ENCODE assay signal across 27 mouse cellular contexts in the genomic region with DNA sequence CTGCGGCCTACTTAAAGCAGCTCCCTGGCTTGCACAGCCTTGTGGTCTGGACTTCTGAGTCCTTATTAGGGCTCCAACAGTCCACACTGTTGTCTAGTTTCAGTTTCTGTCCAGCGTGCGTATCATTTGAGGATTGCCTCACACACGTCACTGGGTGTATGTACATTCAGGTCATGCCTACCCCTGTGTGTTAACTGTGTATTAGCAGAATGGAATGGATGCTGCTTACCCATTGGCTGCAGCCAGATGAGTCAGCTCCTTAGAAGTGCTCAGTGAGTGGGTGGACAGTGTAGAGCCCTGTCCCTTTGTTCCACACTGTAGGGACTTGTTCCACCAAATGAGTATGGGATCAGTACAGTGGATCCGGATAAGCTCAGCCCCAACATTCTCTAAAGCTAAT. TPM values are rescaled to one million over a fixed set of nuclear protein-coding genes. Genes with fewer than 3 reads are reported as not detected.
DNase-seq lines count a peak whose midpoint lies in the region; ATAC-seq and TF ChIP-seq lines count a peak whose summit lies in the region.
"Had no signal": no experiment of that assay in that cellular context is flagged by ENCODE, and none has a peak within 500 bp of the region (broad histone marks: within the 10 kb centered on the region; RNA-seq: fewer than 3 reads in every experiment).

No protein-coding gene starts in this region.

- H3K4me3 ChIP-seq in MEL (ENCODE audit: control insufficient read depth in 1 of 2, insufficient read depth in 1 of 2, low read depth in 2 of 2, low read length in 2 of 2) = no peak overlapping the region
- H3K4me3 ChIP-seq in embryonic fibroblast, embryonic 13.5 days (ENCODE audit: insufficient read depth, low read length) = no peak overlapping the region
- no peak overlapping the region for H3K4me3 ChIP-seq in heart, embryonic 11.5 days (ENCODE audit: low read depth, low read length)
- H3K4me3 ChIP-seq: forebrain, embryonic 12.5 days; heart, embryonic 13.5 days; kidney, embryonic 15.5 days; liver, embryonic 13.5 days; midbrain, embryonic 13.5 days had no signal

- TF ChIP-seq EP300 in MEL (IDR thresholded peaks at IDR 0.05; ENCODE audit: low read depth in 1 of 2, low read length in 2 of 2) = no peak

- peaks cover 25% of the 10 kb centered on the region for H3K79me2 ChIP-seq in MEL (ENCODE audit: control insufficient read depth, insufficient read depth, low read length, poor library complexity)

- no peaks in the 10 kb centered on the region for H3K9me3 ChIP-seq in MEL (replicated peaks; ENCODE audit: insufficient read depth, low read length)
- no peaks in the 10 kb centered on the region for H3K9me3 ChIP-seq in heart, embryonic 11.5 days (replicated peaks; ENCODE audit: control insufficient read depth, low read length)
- H3K9me3 ChIP-seq: forebrain, embryonic 12.5 days; heart, embryonic 13.5 days; kidney, embryonic 15.5 days; liver, embryonic 13.5 days; midbrain, embryonic 13.5 days had no signal

- WGBS in heart, embryonic 11.5 days (ENCODE audit: insufficient replicate concordance) = 86% methylated on average over 5 of the region's 5 CpGs

- DNase-seq in 3T3-L1 (ENCODE audit: low read depth, low spot score) (peak; percentile 57), MEL (ENCODE audit: low read depth, low spot score) (no peak)
- DNase-seq in layer of hippocampus, postnatal 36 days = no peak
- DNase-seq in urinary bladder, postnatal 14 days (ENCODE audit: low spot score) = no peak
- DNase-seq: adrenal gland, postnatal 14 days; B cell, adult 2 months; cerebellum, adult 18-20 months; cerebellum, postnatal 10 days; gastrocnemius, postnatal 14 days; heart, adult 18-20 months; heart, postnatal 10 days; kidney, adult 18-20 months; liver, embryonic 13.5 days; lung, adult 18-20 months; lung, postnatal 10 days; right cerebral cortex, adult 18-20 months; spleen, adult 18-20 months; thymus, postnatal 14 days had no signal

- TF ChIP-seq POLR2A in MEL (IDR thresholded peaks at IDR 0.05; ENCODE audit: control insufficient read depth in 1 of 2, insufficient read depth in 1 of 2, low read depth in 1 of 2, low read length in 2 of 2, poor library complexity in 1 of 2) = no peak
- TF ChIP-seq POLR2A in embryonic fibroblast, embryonic 13.5 days (IDR thresholded peaks at IDR 0.05; ENCODE audit: low read depth, low read length) = no peak

- H3K4me1 ChIP-seq in MEL (ENCODE audit: control insufficient read depth in 1 of 2, insufficient read depth in 2 of 2, low read length in 2 of 2) = peaks cover 7 to 31% of the 10 kb centered on the region in 2 experiments; a peak in 3 of 4 replicates
- peaks cover 16% of the 10 kb centered on the region for H3K4me1 ChIP-seq in embryonic fibroblast, embryonic 13.5 days (ENCODE audit: control insufficient read depth, insufficient read depth, low read length)
- peaks cover 18% of the 10 kb centered on the region for H3K4me1 ChIP-seq in heart, embryonic 11.5 days (ENCODE audit: control insufficient read depth, insufficient read depth, low read length)

- H3K27ac ChIP-seq in MEL (ENCODE audit: control insufficient read depth, low read depth, low read length) = no peak overlapping the region
- H3K27ac ChIP-seq in embryonic fibroblast, embryonic 13.5 days (ENCODE audit: insufficient read depth, low read length) = peak overlapping the region; percentile 35; the same call in 1 of the 2 replicates
- H3K27ac ChIP-seq in heart, embryonic 11.5 days (ENCODE audit: low read depth, low read length) = no peak overlapping the region
- H3K27ac ChIP-seq: forebrain, embryonic 12.5 days; heart, embryonic 13.5 days; kidney, embryonic 15.5 days; liver, embryonic 13.5 days; midbrain, embryonic 13.5 days had no signal

- TF ChIP-seq RAD21 in MEL (IDR thresholded peaks at IDR 0.05; ENCODE audit: low read depth, low read length) = no peak

- H3K27me3 ChIP-seq in MEL (ENCODE audit: control insufficient read depth in 1 of 2, insufficient read depth in 2 of 2, low read length in 2 of 2) = no peaks in the 10 kb centered on the region
- no peaks in the 10 kb centered on the region for H3K27me3 ChIP-seq in heart, embryonic 11.5 days (ENCODE audit: control insufficient read depth, insufficient read depth, low read length)
- H3K27me3 ChIP-seq: CH12.LX; forebrain, embryonic 12.5 days; heart, embryonic 13.5 days; kidney, embryonic 15.5 days; liver, embryonic 13.5 days; midbrain, embryonic 13.5 days had no signal

- no peak overlapping the region for H3K9ac ChIP-seq in MEL (ENCODE audit: control insufficient read depth, low read depth, low read length, poor library complexity, severe bottlenecking)
- no peak overlapping the region for H3K9ac ChIP-seq in heart, embryonic 11.5 days (ENCODE audit: low read depth, low read length)
- H3K9ac ChIP-seq: forebrain, embryonic 12.5 days; heart, embryonic 13.5 days; kidney, embryonic 15.5 days; liver, embryonic 13.5 days; midbrain, embryonic 13.5 days had no signal

- ATAC-seq in monocyte, adult 5-6 weeks (replicated peaks; ENCODE audit: insufficient number of reproducible peaks, low FRiP score, low TSS enrichment, poor library complexity, severe bottlenecking) = 0 out of 2 replicates have a peak, but pooled peaks have one; percentile 2
- ATAC-seq in heart, embryonic 11.5 days (replicated peaks; ENCODE audit: insufficient number of reproducible peaks, low FRiP score, low TSS enrichment) = no peak
- ATAC-seq: hindbrain, embryonic 16.5 days; midbrain, embryonic 13.5 days had no signal

- H3K36me3 ChIP-seq in MEL (ENCODE audit: control insufficient read depth in 1 of 2, insufficient read depth in 2 of 2, low read length in 2 of 2) = peaks cover 4 to 21% of the 10 kb centered on the region in 2 experiments
- H3K36me3 ChIP-seq in heart, embryonic 11.5 days (ENCODE audit: control insufficient read depth, insufficient read depth, low read length) = peaks cover 11% of the 10 kb centered on the region

- no peak for TF ChIP-seq CTCF in MEL (IDR thresholded peaks at IDR 0.05 in 2 of 3, conservative IDR thresholded peaks at IDR 0.05 in 1 of 3; ENCODE audit: control insufficient read depth in 1 of 3, insufficient read depth in 1 of 3, low read depth in 2 of 3, low read length in 3 of 3, poor library complexity in 1 of 3, severe bottlenecking in 1 of 3)
- no peak for TF ChIP-seq CTCF in embryonic fibroblast, embryonic 13.5 days (IDR thresholded peaks at IDR 0.05; ENCODE audit: borderline replicate concordance, insufficient read depth, low read length)

- H3K4me2 ChIP-seq in heart, embryonic 11.5 days = no peak overlapping the region
- H3K4me2 ChIP-seq: forebrain, embryonic 12.5 days; heart, embryonic 13.5 days; kidney, embryonic 15.5 days; liver, embryonic 13.5 days; midbrain, embryonic 13.5 days had no signal

TF ChIP-seq in MEL, 35 proteins besides CTCF, POLR2A, EP300 and RAD21 (continues in another document):
- TF ChIP-seq KAT2A (conservative IDR thresholded peaks at IDR 0.05; ENCODE audit: low read depth, low read length) (no peak), POLR2AphosphoS5 (IDR thresholded peaks at IDR 0.05; ENCODE audit: borderline replicate concordance, low read depth, low read length) (no peak), TAL1 (IDR thresholded peaks at IDR 0.05; ENCODE audit: low read length) (peak; percentile 4; the same call in 1 of the 2 replicates)

RNA-seq across cellular contexts. Expression of a gene that starts 3.6 kb away (rescaled TPM):
- total RNA-seq in MEL (2012; rRNA removed) = 591 and 659 TPM in 2 replicates
- 100 to 1,000 TPM in 1 of 2 experiments, not detected in 1; 531 TPM for polyA plus RNA-seq in MEL (2012; ENCODE audit: insufficient read depth in 1 of 2, insufficient read length in 2 of 2, low read depth in 1 of 2, low replicate concordance in 2 of 2, missing spikeins in 1 of 2)
- polyA plus RNA-seq in embryonic fibroblast, embryonic 13.5 days (2011; ENCODE audit: insufficient read length, low read depth, missing spikeins) = 89.1 and 93.5 TPM in 2 replicates
- 73.4 to 154 TPM (median 84.8 TPM) in 3 replicates for total RNA-seq in monocyte, adult 5-6 weeks (2017)
- total RNA-seq in layer of hippocampus, postnatal 36 days (2021) = 10 to 100 TPM; 20.2 to 24.0 TPM
- polyA plus RNA-seq in heart, embryonic 11.5 days (2014; fragmentation: Nextera tagmentation; extraction: Ambion mirVana) = 141 and 156 TPM in 2 replicates

RNA-seq across cellular contexts. Expression of a gene that starts 26.6 kb away (rescaled TPM):
- total RNA-seq in MEL (2012; rRNA removed) = 289 and 322 TPM in 2 replicates
- 100 to 1,000 TPM; 764 to 827 TPM for polyA plus RNA-seq in MEL (2012; ENCODE audit: insufficient read depth in 1 of 2, insufficient read length in 2 of 2, low read depth in 1 of 2, low replicate concordance in 2 of 2, missing spikeins in 1 of 2)
- 227 and 248 TPM in 2 replicates for polyA plus RNA-seq in embryonic fibroblast, embryonic 13.5 days (2011; ENCODE audit: insufficient read length, low read depth, missing spikeins)
- total RNA-seq in monocyte, adult 5-6 weeks (2017) = 151 to 190 TPM (median 176 TPM) in 3 replicates
- 100 to 1,000 TPM; 145 to 156 TPM for total RNA-seq in layer of hippocampus, postnatal 36 days (2021)
- polyA plus RNA-seq in heart, embryonic 11.5 days (2014; fragmentation: Nextera tagmentation; extraction: Ambion mirVana) = 94.2 and 108 TPM in 2 replicates

RNA-seq across cellular contexts. Expression of a gene that starts 28.2 kb away (rescaled TPM):
- 36.0 and 58.2 TPM in 2 replicates for total RNA-seq in MEL (2012; rRNA removed)
- polyA plus RNA-seq in MEL (2012; ENCODE audit: insufficient read depth in 1 of 2, insufficient read length in 2 of 2, low read depth in 1 of 2, low replicate concordance in 2 of 2, missing spikeins in 1 of 2) = 10 to 100 TPM in 1 of 2 experiments, not detected in 1; 63.9 TPM
- polyA plus RNA-seq in embryonic fibroblast, embryonic 13.5 days (2011; ENCODE audit: insufficient read length, low read depth, missing spikeins) = 2.2 and 4.8 TPM in 2 replicates
- 81.5 to 125 TPM (median 102 TPM) in 3 replicates for total RNA-seq in monocyte, adult 5-6 weeks (2017)
- 10 to 100 TPM; 11.9 to 12.6 TPM for total RNA-seq in layer of hippocampus, postnatal 36 days (2021)
- polyA plus RNA-seq in heart, embryonic 11.5 days (2014; fragmentation: Nextera tagmentation; extraction: Ambion mirVana) = 73.3 and 75.2 TPM in 2 replicates

RNA-seq across cellular contexts. Expression of a gene that starts 30.5 kb away (rescaled TPM):
- 4.5 and 7.6 TPM in 2 replicates for total RNA-seq in MEL (2012; rRNA removed)
- polyA plus RNA-seq in MEL (2012; ENCODE audit: insufficient read depth in 1 of 2, insufficient read length in 2 of 2, low read depth in 1 of 2, low replicate concordance in 2 of 2, missing spikeins in 1 of 2) = 10 to 100 TPM in 1 of 2 experiments, not detected in 1; 11.4 TPM
- 1.2 and 1.6 TPM in 2 replicates for polyA plus RNA-seq in embryonic fibroblast, embryonic 13.5 days (2011; ENCODE audit: insufficient read length, low read depth, missing spikeins)
- total RNA-seq in monocyte, adult 5-6 weeks (2017) = 4.3 to 8.3 TPM (median 5.6 TPM) in 3 replicates
- under 1 TPM; 0.37 to 0.38 TPM for total RNA-seq in layer of hippocampus, postnatal 36 days (2021)
- polyA plus RNA-seq in heart, embryonic 11.5 days (2014; fragmentation: Nextera tagmentation; extraction: Ambion mirVana) = 2.8 and 4.2 TPM in 2 replicates

RNA-seq across cellular contexts. Expression of a gene that starts 59.5 kb away (rescaled TPM):
- 23.2 and 26.1 TPM in 2 replicates for total RNA-seq in MEL (2012; rRNA removed)
- 100 to 1,000 TPM in 1 of 2 experiments, 10 to 100 TPM in 1; 55.7 to 122 TPM for polyA plus RNA-seq in MEL (2012; ENCODE audit: insufficient read depth in 1 of 2, insufficient read length in 2 of 2, low read depth in 1 of 2, low replicate concordance in 2 of 2, missing spikeins in 1 of 2)
- 67.6 and 103 TPM in 2 replicates for polyA plus RNA-seq in embryonic fibroblast, embryonic 13.5 days (2011; ENCODE audit: insufficient read length, low read depth, missing spikeins)
- total RNA-seq in monocyte, adult 5-6 weeks (2017) = 2.1 to 13.1 TPM (median 5.6 TPM) in 3 replicates
- 100 to 1,000 TPM; 127 to 142 TPM for total RNA-seq in layer of hippocampus, postnatal 36 days (2021)
- polyA plus RNA-seq in heart, embryonic 11.5 days (2014; fragmentation: Nextera tagmentation; extraction: Ambion mirVana) = 3.2 and 3.8 TPM in 2 replicates
